Mouse (Mus musculus): ENCODE measurements at regions not wholly inside any gene's neighbourhood (a gene's known extent, or its start where the extent isn't known, plus 50 kb on each side); places are given as distances from the start of the nearest gene placed in this dataset.

- 0 out of 2 replicates have a peak, but pooled peaks have one; percentile 13 for ATAC-seq
- Histone ChIP-seq H3K36me3 (ENCODE audit: control insufficient read depth, insufficient read depth, low read length) (no peaks in the 10 kb centered on the region), H3K27me3 (replicated peaks; ENCODE audit: control insufficient read depth, insufficient read depth, low read length) (peaks cover 3% of the 10 kb centered on the region), H3K4me3 (ENCODE audit: low read length) (peak overlapping the region; percentile 19; the same call in 1 of the 2 replicates), H3K4me1 (ENCODE audit: control insufficient read depth, insufficient read depth, low read length) (no peaks in the 10 kb centered on the region), H3K9ac (ENCODE audit: low read depth, low read length) (no peak overlapping the region; the same call in 1 of the 2 replicates), H3K27ac (ENCODE audit: low read length) (no peak overlapping the region), H3K9me3 (ENCODE audit: control insufficient read depth, low read length) (no peaks in the 10 kb centered on the region), H3K4me2 (ENCODE audit: low read depth, low read length) (peak overlapping the region; percentile 35)
- WGBS, result 14% methylated on average over 22 of the region's 22 CpGs
These were observed 135.6 kb downstream of the Rbm19 start for GRCm38 (mm10) chr5:120251697-120252401.

- Histone ChIP-seq H3K9me3 (ENCODE audit: control insufficient read depth, low read length) (no peaks in the 10 kb centered on the region), H3K36me3 (ENCODE audit: control insufficient read depth, insufficient read depth, low read length) (no peaks in the 10 kb centered on the region), H3K4me3 (ENCODE audit: low read length) (no peak overlapping the region), H3K9ac (ENCODE audit: low read depth, low read length) (no peak overlapping the region), H3K4me1 (ENCODE audit: control insufficient read depth, insufficient read depth, low read length) (no peaks in the 10 kb centered on the region), H3K27me3 (replicated peaks; ENCODE audit: control insufficient read depth, insufficient read depth, low read length) (peaks cover 3% of the 10 kb centered on the region), H3K4me2 (ENCODE audit: low read depth, low read length) (peak overlapping the region; percentile 35), H3K27ac (ENCODE audit: low read length) (no peak overlapping the region)
- no peak for ATAC-seq
- 16% methylated on average over 8 of the region's 8 CpGs for WGBS
These were observed 136.3 kb downstream of the Rbm19 start for GRCm38 (mm10) chr5:120252551-120252950.

- peaks cover 9% of the 10 kb centered on the region; the same call in 1 of the 2 replicates for H3K27me3 ChIP-seq (replicated peaks; ENCODE audit: control insufficient read depth, insufficient read depth, low read length)
- H3K4me1 ChIP-seq (ENCODE audit: control insufficient read depth, insufficient read depth, low read length), result no peaks in the 10 kb centered on the region
- H3K9me3 ChIP-seq (ENCODE audit: control insufficient read depth, low read length), result no peaks in the 10 kb centered on the region
- no peak for ATAC-seq
- H3K4me3 ChIP-seq (ENCODE audit: low read length), result no peak overlapping the region
- H3K27ac ChIP-seq (ENCODE audit: low read length), result no peak overlapping the region
- H3K4me2 ChIP-seq (ENCODE audit: low read depth, low read length), result no peak overlapping the region
- WGBS, result 51% methylated on average over 14 of the region's 14 CpGs
- H3K9ac ChIP-seq (ENCODE audit: low read depth, low read length), result no peak overlapping the region
- no peaks in the 10 kb centered on the region for H3K36me3 ChIP-seq (ENCODE audit: control insufficient read depth, insufficient read depth, low read length)
These were observed 146.5 kb downstream of the Rbm19 start for GRCm38 (mm10) chr5:120262715-120263273.

- Histone ChIP-seq H3K36me3 (ENCODE audit: control insufficient read depth, insufficient read depth, low read length) (no peaks in the 10 kb centered on the region), H3K9me3 (ENCODE audit: control insufficient read depth, low read length) (no peaks in the 10 kb centered on the region), H3K27ac (ENCODE audit: low read length) (no peak overlapping the region), H3K4me3 (ENCODE audit: low read length) (no peak overlapping the region), H3K4me1 (ENCODE audit: control insufficient read depth, insufficient read depth, low read length) (no peaks in the 10 kb centered on the region; the same call in 1 of the 2 replicates), H3K27me3 (replicated peaks; ENCODE audit: control insufficient read depth, insufficient read depth, low read length) (0 out of 2 replicates have a peak, but pooled peaks cover 3% of the 10 kb centered on the region), H3K4me2 (ENCODE audit: low read depth, low read length) (no peak overlapping the region), H3K9ac (ENCODE audit: low read depth, low read length) (no peak overlapping the region; the same call in 1 of the 2 replicates)
- WGBS, result 13% methylated on average over 22 of the region's 22 CpGs
- no peak for ATAC-seq
These were observed 153.2 kb downstream of the Rbm19 start for GRCm38 (mm10) chr5:120269416-120269860.

- H3K4me3 ChIP-seq (ENCODE audit: low read length), result no peak overlapping the region
- H3K9ac ChIP-seq (ENCODE audit: low read depth, low read length), result no peak overlapping the region
- 0 out of 2 replicates have a peak, but pooled peaks cover 3% of the 10 kb centered on the region for H3K27me3 ChIP-seq (replicated peaks; ENCODE audit: control insufficient read depth, insufficient read depth, low read length)
- WGBS, result 48% methylated on average over 14 of the region's 14 CpGs
- H3K4me2 ChIP-seq (ENCODE audit: low read depth, low read length), result no peak overlapping the region
- H3K9me3 ChIP-seq (ENCODE audit: control insufficient read depth, low read length), result no peaks in the 10 kb centered on the region
- H3K36me3 ChIP-seq (ENCODE audit: control insufficient read depth, insufficient read depth, low read length), result no peaks in the 10 kb centered on the region
- no peaks in the 10 kb centered on the region; the same call in 1 of the 2 replicates for H3K4me1 ChIP-seq (ENCODE audit: control insufficient read depth, insufficient read depth, low read length)
- H3K27ac ChIP-seq (ENCODE audit: low read length), result no peak overlapping the region
- no peak for ATAC-seq
These were observed 154.8 kb downstream of the Rbm19 start for GRCm38 (mm10) chr5:120270887-120271616.

- Histone ChIP-seq H3K9me3 (ENCODE audit: control insufficient read depth, low read length) (no peaks in the 10 kb centered on the region), H3K9ac (ENCODE audit: low read depth, low read length) (no peak overlapping the region), H3K4me1 (ENCODE audit: control insufficient read depth, insufficient read depth, low read length) (no peaks in the 10 kb centered on the region), H3K4me2 (ENCODE audit: low read depth, low read length) (no peak overlapping the region), H3K27me3 (replicated peaks; ENCODE audit: control insufficient read depth, insufficient read depth, low read length) (peaks cover 9% of the 10 kb centered on the region), H3K27ac (ENCODE audit: low read length) (no peak overlapping the region), H3K36me3 (ENCODE audit: control insufficient read depth, insufficient read depth, low read length) (no peaks in the 10 kb centered on the region), H3K4me3 (ENCODE audit: low read length) (no peak overlapping the region)
- WGBS, result 67% methylated on average over 9 of the region's 9 CpGs
- ATAC-seq, result no peak
These were observed 155.3 kb upstream of the Lhx5 start for GRCm38 (mm10) chr5:120276229-120276628.

- Histone ChIP-seq H3K9me3 (ENCODE audit: control insufficient read depth, low read length) (no peaks in the 10 kb centered on the region), H3K27ac (ENCODE audit: low read length) (no peak overlapping the region), H3K4me2 (ENCODE audit: low read depth, low read length) (no peak overlapping the region), H3K27me3 (replicated peaks; ENCODE audit: control insufficient read depth, insufficient read depth, low read length) (peaks cover 23% of the 10 kb centered on the region), H3K36me3 (ENCODE audit: control insufficient read depth, insufficient read depth, low read length) (no peaks in the 10 kb centered on the region), H3K4me3 (ENCODE audit: low read length) (no peak overlapping the region), H3K4me1 (ENCODE audit: control insufficient read depth, insufficient read depth, low read length) (no peaks in the 10 kb centered on the region), H3K9ac (ENCODE audit: low read depth, low read length) (no peak overlapping the region)
- 3% methylated on average over 13 of the region's 13 CpGs for WGBS
- ATAC-seq, result no peak
These were observed 151.2 kb upstream of the Lhx5 start for GRCm38 (mm10) chr5:120280321-120280720.

GRCm38 (mm10) chr5:120280991-120281602 is 150.4 kb upstream of the Lhx5 start:
- H3K27me3 ChIP-seq (replicated peaks; ENCODE audit: control insufficient read depth, insufficient read depth, low read length), result peaks cover 23% of the 10 kb centered on the region
- ATAC-seq, result no peak
- H3K36me3 ChIP-seq (ENCODE audit: control insufficient read depth, insufficient read depth, low read length), result no peaks in the 10 kb centered on the region
- H3K4me2 ChIP-seq (ENCODE audit: low read depth, low read length), result no peak overlapping the region
- WGBS, result 8% methylated on average over 22 of the region's 22 CpGs
- H3K27ac ChIP-seq (ENCODE audit: low read length), result no peak overlapping the region
- H3K4me1 ChIP-seq (ENCODE audit: control insufficient read depth, insufficient read depth, low read length), result no peaks in the 10 kb centered on the region
- no peak overlapping the region for H3K9ac ChIP-seq (ENCODE audit: low read depth, low read length)
- no peaks in the 10 kb centered on the region for H3K9me3 ChIP-seq (ENCODE audit: control insufficient read depth, low read length)
- no peak overlapping the region for H3K4me3 ChIP-seq (ENCODE audit: low read length)
